Mouse (Mus musculus): ENCODE results near the gene Cox15.

Gene Cox15

GRCm38 (mm10) chr19:43708206-43708605 lies 44.6 kb downstream of the Cox15 start:
- no peak for DNase-seq (ENCODE audit: low spot score)

DNA sequence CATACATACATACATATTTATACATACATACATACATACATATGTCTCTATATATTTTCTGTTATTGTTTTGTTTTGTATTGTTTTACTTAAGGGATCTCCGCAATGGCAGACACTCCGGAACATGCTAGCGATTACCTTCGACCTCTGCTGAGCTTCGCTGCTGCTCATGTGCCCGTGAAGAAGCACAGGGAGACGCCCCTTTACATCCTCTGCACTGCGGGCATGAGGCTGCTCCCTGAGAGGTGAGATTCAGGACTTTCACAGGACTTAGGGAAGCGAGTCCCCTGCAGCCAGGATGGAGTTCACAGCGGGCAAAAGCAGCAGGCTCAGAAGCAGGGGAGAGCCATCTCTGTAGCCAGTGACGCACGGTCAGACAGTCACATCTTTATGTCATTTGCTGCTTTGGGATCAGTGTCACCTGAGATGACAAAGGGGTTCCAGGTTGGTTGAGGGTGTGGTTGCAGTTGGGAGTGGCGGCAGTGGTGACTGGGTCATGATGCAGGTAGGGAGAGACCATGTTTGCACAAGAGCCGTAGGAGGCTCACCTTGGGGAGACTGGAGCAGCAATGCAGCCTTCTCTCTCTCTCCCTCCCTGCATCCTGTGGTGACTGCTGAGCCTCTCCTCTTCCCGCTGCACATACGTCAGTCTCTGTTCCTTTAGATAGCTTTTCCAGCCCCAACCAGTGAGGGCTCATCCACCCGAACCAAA lies 47.9 kb downstream of the Cox15 start:
- no peak for DNase-seq (ENCODE audit: low spot score)

DNA sequence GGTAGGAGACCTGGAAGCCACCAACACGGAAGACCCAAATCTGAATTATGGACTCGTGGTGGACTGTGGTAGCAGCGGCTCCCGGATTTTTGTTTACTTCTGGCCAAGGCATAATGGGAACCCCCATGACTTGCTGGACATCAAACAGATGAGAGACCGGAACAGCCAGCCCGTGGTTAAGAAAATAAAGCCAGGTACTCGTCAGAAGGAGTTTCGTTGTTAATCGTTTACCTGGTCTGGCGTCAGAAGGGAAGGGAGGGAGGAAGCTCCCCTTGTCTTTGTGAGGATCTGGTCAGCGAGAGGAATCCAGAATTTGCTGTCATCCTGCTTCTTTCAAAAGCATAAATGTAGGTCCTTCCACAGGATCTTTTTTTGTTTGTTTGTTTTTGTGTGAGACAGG lies 48.6 kb downstream of the Cox15 start:
- DNase-seq (ENCODE audit: low spot score): no peak

DNA sequence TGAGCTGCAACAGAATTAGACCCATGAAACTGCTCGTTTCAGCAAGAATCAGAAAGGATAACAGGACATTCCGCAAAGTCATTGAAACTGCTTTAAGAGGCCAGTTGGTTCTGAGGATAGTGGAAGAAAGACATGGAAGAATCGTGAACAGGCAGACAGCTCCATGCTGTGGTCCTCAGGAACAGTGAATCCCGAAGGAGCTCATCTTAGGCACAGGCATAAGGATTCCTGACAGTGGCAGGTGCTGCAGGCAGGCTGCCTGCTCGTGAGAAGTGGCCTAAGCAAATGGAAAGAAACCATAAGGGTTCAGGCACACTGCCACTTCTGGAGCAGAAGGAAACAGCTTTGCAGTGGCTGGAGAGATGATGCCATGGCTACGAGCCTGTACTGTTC lies 53.0 kb downstream of the Cox15 start:
- DNase-seq (ENCODE audit: low spot score): no peak

GRCm38 (mm10) chr19:43699021-43699762 lies 53.6 kb downstream of the Cox15 start:
- no peak for DNase-seq (ENCODE audit: low spot score)

GRCm38 (mm10) chr19:43697666-43698370 lies 55.0 kb downstream of the Cox15 start:
- DNase-seq (ENCODE audit: low spot score): no peak

DNA sequence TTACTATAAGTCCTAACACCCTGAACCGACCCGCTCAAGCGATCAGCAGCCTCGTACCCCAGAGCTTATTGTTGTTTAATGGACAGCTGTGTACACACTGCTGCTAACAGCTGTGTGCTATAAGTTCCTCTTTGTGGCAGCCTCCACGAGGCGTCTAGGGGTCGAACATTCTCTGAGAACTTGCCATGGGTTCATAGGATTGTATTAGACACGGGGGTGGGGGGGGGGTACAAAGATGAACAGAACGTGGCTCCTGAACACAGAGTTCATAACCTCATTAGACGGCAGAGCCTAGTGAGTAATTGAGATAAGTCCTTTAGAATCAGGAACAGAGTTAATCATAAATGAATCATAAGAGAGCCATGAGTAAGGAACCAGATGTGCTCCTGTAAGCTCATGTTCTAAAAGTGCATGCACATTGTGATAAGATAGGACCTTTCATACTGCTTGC lies 57.3 kb downstream of the Cox15 start:
- DNase-seq (ENCODE audit: low spot score): no peak

GRCm38 (mm10) chr19:43692815-43693214 lies 60.0 kb downstream of the Cox15 start:
- no peak for DNase-seq (ENCODE audit: low spot score)

DNA sequence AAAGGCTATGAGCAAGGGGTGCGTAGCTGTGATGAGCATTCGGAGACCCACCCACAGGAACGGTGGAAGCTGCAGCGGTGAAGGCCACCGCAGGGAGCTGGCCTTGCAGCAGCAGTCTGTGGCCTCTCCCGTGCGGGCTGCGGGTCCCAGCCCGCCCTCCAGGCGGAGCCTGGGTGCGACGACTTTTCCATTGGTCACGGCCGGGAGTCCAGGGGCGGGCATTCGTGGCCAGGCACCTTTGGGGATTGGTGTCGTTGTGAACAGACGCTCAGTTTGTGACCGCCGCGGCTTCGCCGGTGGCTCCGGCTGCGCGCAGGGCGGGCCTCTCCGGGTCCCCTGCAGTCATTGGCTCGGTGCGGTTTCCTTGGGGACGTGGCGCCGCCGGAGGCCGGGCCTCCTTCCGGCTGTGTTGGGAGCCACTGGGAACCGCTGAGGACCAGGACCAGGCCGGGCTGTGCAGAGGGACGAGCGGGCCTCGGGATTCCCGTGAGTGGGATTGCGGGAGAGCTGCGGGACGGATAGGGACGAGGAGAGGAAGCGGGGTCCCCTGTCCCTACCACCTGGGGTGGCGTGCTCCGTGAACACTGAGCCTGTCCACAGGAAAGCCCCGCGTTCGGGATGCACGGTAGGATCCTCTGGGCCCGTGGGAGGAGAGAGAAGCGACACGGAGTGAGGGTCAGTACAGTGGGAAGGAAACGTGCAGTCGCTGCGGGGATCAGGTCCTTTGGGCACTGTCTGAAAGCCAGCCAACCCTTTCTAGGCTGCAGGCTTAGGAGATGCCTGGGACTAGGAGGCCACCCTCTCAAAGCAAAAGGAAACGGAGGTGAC lies 63.2 kb downstream of the Cox15 start, which contains the start of gene Entpd7:
Entpd7 (plus strand) TSS at position 254 of the 828 bp plus-strand sequence.
- peak; percentile 95 for DNase-seq (ENCODE audit: low spot score)

Measured in MN1 (cell line).